Mouse (Mus musculus) common myeloid progenitor, adult 5-6 weeks (primary cell): ENCODE results near the gene Vat1. TPM values are rescaled to one million over a fixed set of nuclear protein-coding genes. Genes with fewer than 3 reads are reported as not detected.
"Not testable (repeated sequence)": the region's sequence is repeated elsewhere in the genome, so short reads cannot be mapped to it uniquely, and the experiment has no call there.

ENCODE experiments used
- ATAC-seq: replicated peaks from 2 replicates; pipeline ENCODE4 v1.8.0; 2016; ENCODE audit warnings: low read depth, mild to moderate bottlenecking, moderate TSS enrichment, inconsistent platforms; ENCODE audit not compliant: poor library complexity, severe bottlenecking
- total RNA-seq: library from RNA; stranded (forward); fragments of 200-1000, 187-1606 nt; gene quantifications from 2 replicates; pipeline ENCODE4 v1.2.3, GENCODE M21; 2017

The Vat1 gene
- total RNA-seq, result 14.4 and 15.5 TPM in 2 replicates

DNA sequence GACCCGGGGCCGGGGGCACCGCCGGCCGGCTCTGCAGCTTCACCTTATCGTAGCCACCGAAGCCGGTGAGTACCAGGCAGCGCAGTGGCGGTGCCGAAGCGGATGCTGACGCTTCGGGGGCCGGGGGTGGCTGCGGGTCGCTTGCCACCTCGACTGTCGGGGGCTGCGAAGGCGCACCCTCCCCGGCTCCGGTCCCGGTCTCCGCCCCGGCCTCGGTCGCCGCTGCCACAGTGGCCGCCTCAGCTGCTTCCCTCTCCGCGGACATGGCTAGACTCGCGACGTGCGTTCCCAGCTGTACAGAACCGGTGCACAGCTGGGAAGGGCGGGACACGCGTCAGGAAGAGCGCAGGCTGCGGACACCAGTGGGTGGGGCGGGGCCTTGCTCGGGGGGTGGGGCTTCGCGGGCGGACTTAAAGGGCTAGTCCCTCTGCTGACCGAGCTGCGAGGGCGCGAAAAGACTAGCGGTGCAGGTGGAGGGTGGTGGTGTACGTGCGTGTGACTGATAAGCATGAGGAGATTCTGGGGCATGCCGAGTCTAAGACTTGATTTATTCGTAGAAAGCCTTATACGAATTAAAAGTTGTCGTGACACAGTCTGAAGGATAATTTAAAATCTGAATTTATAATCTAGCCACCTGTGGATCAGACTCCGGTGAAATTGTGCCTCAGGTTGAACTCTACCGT is at the start of gene Vat1:
TSS of gene Vat1 (minus strand) at position 362 of the 683 bp plus-strand sequence.
- ATAC-seq, result peak; percentile 8; the same call in 1 of the 2 replicates

DNA sequence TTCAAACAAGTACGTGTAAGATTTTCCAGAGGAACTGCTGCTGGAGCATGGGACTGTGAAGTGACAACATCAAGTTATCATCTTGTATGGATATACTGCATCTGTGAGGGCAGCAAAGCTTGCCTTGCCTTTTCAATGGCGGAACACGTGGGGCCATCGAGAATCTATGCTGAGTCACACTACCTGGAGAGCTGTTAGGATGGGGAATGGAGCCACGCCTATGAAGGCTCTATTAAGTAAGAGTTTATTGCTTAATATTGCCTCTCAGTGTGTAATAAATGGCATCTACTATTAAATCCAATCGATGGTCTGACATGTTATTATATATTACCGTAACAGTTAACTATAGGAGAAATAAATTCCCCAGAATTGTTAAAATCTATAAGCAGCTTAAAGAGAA is 41.1 kb upstream of the Vat1 start:
- no peak for ATAC-seq

DNA sequence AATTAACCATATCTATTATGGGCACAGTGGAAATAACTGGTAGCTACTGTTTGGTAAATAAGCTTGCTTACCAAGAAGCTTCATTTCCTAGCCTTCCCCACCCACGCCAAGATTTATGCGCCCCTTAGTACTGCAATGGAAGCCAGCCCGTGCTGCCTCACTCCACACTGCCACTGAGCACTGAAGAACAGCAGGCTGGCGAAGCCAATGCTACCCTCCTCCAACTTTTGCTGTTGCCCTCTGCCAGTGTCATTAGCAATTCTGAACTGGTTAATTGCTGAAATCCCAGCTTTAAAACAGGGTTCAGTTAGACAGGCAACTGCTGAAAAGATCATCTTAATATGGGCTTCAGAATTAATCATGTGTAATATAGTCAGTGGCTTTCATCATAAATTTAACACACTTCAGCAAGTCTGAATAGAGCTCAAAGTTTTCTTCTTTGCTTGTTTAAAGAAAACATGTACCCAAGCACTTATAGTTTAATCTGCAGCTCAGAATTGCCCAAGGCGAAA is 40.3 kb upstream of the Vat1 start:
- no peak for ATAC-seq

DNA sequence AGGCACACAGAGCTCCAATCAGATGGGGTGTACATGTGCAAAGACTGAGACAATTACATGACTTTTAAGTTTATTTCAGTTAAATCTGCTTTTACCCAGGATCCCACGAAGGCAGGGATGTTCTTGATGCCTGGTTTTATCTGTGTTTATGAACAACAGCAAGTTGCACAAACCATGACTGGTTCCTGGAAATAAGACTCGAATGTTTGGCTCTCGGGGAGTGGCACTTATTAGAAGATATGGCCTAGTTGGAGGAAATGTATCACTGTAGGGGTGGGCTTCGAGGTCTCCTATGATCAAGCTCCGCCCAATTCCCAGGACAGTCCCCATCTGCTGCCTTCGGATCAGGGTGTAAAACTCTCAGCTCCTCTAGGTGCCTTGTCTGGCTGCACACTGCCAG is 20.1 kb upstream of the Vat1 start:
- ATAC-seq, result no peak

DNA sequence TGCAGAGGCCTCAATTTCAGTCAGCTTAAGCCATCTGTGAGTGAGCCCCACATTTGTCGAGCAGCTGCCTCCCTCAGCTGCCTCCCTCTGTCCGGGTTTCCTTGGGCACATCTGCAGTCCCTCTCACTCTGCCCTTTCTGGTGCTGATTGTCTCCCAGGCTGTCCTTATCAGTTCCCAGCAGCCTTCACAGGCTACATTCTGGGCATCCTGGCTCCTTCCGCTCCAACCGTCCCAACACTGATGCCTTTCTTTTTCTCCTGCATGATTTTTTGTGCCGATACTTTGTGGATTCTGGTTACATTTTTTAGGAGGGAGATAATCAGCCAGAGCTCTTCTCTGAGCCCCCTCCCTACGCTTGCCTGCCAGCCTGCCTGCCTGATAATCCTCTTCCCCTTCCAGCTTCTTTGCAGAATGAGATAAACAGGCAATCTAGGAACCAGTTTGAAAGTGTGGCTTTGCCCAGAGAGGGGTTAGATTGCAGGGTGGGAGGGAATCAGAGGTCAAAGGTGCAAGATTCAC is 19.5 kb upstream of the Vat1 start:
- peak; percentile 94 for ATAC-seq

DNA sequence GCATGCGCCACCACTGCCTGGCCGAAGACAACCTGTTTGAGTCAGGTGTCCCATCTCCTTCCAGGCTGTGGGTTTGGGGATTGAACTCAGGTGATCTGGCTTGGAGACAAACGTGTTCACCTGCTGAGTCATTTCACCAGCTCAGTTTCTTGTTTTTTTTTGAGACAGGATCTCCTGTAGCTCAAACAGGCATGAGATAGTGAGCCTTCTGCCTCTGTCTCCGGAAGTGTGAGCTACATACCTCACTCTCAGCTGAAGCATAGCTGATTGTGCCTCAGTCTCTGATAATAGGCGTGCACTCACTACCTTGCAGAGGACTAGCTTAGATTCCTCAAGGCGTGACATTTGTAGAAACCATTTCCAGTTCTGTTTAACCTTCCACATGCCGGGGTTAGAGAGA is 18.8 kb upstream of the Vat1 start:
- no peak for ATAC-seq

DNA sequence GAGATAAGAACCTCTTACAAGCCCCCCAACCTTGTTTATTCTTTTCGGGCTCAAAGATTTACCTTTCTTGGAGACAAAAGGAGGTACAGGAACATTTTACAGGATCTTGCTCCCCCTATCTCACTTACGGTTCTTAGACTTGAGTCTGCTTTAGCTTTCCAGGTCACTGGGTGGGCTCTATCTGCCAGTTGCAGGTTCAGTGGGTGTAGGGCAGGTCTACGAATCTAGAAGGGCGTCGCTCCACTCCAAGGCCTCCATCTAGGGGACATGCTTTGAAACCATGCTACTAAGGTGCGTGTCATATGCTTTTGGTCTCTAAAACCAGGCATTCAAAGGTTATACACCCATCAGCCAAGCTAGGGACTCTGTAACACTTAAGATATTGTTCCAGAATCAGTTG is 18.2 kb upstream of the Vat1 start:
- no peak for ATAC-seq

DNA sequence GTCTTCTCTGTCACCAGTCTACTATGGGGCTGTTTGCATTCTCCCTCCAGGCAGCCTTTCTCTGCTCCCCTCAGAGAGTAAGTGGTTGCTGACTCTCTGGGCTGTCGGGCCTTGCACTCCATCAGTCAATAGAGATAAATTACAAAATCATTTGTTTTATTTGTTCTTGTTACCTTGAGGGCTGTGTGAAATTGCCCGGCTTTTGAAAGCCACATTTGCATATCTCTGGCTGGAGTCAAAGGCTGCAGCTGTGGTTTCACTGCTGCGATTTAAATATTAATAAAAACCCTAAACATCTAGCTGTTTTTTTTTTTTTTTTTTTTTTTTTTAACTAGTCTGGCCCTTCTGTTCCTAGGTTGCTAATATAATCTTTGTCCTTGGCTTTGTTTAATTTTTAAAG is 17.8 kb upstream of the Vat1 start:
- ATAC-seq, result no peak

DNA sequence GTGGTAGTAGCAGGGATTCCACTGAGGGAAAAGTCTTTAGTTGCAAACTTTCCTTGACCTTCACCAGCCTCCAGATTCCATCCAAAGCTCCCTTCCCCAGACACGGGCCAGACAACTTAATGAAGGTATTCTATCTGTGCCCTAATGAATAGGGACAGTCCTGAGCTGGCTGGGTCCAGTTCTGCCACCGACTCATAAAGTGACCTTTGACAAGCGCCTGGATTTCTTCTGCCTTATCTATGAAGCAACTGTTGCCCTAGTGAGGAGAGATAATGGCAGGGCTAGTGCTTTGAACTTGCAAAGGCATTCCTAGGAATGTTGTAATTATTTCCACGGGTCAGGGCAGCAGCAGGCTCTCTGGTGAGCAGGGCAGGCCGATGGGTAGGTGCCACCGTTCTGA is 14.9 kb upstream of the Vat1 start:
- no peak for ATAC-seq

DNA sequence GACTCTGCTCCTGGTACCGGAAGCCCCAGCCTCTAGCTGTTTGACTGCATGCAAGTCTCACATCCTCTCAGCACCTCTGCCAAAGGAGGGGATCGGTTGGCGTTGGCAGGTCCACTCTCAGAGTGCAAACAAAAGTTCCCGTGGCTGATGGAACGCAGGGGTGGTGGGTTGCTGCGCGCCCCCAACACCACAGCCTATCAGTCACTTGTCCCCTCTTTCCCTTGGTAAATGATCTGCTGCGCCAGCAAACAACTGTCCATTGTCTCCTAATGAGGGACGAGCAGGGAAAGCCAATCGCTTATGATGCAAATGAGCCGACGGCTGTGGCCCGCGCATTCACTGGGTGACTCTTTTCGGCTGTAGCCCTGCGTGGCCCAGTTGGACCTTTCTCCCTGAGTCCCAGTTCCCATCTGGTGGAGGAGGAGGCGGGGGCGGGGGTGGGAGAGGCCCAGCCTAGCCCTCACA is 13.2 kb upstream of the Vat1 start:
- ATAC-seq, result no peak

DNA sequence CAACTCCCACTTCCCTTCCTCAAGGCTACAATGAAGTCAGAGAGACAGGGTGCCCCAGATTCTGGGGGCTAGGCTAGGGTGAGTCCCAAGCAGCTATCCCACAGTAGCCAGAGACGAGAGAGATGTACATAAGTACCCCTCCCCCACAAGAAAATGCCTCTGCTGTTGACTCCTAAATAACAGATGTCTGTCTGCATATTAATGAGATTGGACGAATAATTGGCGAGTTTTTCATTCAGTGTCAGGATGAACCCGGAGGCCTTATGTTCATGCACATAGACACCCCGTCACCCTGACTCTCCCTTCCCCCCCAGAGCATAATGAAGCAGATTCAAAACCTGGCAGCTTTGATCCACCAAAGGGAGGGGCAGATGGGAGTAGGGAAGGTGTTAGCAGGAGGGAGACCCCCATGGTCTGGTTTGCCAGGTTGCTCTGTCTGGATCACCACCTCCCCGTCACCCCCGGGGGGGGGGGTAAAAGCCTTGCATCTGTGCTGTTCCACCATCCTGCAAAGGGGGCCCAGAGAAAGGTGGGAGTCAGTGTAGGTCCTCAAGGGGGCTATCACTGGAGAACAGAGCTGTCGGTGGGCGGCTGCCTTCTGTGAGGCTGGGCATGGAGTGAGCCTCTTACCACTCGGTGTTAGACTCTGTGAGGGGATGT is 11.7 kb upstream of the Vat1 start:
- ATAC-seq, result no peak

DNA sequence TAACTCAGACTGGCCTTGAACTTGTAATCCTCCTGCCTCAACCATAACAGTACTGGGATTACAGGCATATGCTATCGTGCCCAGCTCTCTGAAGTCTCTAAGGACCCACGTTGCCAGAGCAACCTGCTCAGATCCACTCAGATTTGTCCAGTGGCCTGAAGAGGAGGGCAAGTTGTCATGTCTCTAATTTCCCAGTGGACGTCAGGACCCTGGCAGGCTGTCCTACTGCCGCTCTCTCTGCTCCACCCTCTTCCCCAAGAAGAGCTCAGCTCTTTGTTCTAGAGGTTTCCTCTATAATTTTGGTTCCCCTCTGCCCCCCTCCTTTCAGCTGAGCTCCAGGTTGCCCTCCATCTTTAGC is 11.1 kb upstream of the Vat1 start:
- no peak for ATAC-seq

DNA sequence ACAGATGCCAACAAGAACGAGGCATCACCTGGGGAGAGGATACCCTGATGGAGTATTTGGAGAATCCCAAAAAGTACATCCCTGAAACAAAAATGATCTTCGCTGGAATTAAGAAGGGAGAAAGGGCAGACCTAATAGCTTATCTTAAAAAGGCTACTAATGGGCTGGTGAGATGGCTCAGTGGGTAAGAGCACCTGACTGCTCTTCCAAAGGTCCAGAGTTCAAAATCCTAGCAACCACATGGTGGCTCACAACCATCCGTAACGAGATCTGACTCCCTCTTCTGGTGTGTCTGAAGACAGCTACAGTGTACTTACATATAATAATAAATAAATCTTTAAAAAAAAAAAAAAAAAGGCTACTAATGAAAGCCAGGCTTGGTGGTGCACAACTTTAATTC is 10.3 kb upstream of the Vat1 start:
- ATAC-seq, result not testable (repeated sequence)

DNA sequence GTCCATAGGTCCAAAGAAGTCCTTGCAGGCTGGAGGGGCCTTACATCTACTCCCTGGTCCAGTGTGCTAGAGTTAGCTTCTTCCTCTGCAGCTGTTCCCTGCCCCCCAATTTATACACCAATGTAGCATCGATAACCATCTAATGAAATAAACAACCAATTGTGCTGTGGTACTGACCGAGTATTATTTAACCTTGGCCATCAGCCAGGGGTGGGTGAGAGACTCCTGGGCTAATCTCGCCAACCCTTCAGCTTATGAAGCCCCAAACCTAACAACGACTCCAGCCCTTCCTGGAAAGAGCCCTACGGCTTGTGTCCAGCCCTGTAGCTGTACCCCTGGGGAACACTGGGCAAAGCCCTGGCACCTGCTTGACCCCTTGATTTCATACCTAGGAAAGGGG is 8.3 kb upstream of the Vat1 start:
- no peak for ATAC-seq

DNA sequence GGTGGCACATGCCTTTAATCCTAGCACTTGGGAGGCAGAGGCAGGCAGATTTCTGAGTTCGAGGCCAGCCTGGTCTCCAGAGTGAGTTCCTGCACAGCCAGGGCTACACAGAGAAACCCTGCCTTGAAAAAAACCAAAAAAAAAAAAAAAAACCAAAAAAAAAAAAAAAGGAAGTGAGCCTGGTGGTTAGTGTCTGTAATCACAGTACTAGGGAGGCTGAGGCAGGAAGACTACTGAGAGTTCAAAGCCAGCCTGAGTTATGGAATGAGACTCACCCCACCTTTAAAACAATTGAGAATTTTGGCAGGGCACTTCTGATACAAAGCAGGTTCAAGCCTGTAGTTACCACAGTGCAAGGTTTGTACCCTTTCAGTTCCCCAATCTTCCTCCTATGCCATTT is 7.7 kb upstream of the Vat1 start:
- not testable (repeated sequence) for ATAC-seq

DNA sequence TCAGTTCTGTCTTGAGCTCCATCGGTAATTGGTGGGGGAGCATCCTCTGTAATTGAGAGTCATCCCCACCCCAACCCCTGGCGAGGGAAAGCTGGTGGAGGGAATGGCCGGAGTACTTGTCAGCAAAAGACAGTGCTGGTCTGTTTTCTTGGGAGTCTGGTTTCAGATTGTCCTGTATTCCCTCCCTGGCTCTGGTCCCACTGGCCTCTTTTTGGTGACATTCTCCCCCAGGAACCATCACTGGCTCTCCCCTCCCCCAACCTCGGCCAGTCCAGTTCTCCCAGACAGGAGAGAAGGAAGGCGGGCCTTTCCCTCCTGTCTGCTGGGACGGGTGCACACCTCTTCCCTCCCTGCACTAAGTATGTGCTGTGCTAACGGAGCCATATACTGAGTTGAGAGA is 6.3 kb upstream of the Vat1 start:
- ATAC-seq, result no peak

DNA sequence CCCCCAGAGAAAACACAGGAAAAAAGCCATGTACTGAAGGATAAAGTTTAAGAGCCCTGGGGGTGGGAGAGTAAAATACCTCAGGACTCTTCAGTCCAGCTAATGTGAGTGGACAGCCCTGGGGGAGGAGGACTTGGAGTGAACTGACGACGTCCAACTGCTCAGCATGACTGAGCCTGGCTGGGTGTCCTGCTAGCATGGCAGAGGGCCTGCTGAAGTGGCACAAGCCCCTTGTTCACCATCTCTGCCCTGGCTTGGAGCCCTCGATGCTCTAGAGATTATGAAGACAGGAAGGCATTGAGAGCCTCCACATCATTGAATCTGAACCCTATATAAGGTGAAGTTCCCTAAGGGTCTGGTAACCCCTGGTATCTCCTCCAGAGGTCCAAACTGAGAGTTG is 5.9 kb upstream of the Vat1 start:
- no peak for ATAC-seq

DNA sequence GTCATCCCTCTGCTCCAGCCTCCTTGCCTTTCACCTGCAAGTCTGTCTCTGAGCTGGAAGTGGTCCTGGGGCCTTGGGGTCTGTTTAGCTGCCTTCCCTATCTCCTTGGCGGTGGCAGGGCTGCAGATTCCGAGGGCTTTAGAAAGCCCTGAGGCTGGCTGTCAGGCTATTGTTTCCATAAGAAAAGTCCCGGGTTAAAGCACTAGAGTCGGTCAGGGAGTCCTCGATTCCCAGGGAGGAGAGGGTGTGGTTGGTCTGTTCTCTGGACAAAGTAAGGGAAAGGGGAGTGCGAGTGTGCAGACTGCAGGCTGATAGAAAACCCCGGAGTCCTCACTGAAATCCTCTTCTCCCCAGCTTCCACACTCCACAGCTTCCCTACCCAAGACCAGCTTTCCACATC is 4.2 kb upstream of the Vat1 start:
- no peak for ATAC-seq

DNA sequence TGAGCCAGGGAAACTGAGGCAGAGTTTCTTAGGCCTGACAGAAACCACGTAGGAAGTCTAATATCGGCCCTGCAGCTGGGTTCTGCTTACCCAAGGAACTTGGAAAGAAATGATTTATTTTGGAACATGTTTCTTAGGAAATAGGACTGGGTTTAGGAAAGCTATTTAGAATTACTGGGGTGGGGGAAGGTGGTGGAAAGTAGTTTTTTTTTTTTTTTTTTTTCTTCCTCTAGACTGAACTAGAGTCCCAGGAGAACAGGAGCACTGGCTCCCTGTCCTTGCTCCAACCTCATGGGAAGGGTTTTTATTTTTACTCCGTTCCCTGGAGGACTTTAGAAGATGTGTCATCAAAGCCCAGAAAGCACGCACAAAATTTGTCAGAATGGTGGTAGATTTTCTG is 3.1 kb upstream of the Vat1 start:
- no peak for ATAC-seq

DNA sequence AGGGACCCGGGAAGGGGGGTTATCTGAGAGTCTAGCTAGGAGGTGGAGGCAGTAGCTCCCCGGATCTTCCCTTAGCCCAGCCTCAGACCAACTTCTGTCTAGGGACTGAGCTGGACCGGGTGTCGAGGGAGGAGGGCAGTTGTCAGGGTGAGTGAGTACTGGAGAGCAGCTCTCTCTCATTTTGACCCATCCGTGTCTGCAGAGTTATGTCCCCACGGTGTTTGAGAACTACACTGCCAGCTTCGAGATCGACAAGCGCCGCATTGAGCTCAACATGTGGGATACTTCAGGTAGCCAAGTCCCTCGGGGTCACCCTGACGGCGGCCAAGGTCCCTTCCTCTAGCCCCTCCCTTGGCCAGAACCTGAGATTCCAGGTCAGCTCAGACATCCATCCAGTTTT is 2.7 kb upstream of the Vat1 start:
- no peak for ATAC-seq

DNA sequence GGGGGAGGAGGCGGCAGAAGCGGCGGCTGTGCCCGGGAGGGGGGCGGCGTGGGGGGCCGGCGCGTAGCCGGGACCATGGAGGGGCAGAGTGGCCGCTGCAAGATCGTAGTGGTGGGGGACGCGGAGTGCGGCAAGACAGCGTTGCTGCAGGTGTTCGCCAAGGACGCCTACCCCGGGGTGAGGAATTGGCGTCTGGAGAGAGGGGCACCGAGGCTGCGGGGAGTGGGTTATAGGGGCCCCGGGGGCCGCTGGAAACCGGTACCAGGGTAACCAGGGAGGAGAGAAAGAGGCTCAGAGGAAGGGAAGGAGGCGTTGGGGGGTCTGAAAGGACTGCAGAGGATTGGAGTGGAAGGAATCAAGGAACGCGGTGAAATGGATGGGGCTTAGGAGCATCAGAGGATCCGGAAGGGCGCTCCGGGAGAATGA is 2.2 kb upstream of the Vat1 start:
- ATAC-seq, result no peak
